Mouse (Mus musculus) spleen, adult 2 months (tissue): ENCODE measurements at regions not wholly inside any gene's neighbourhood (a gene's known extent, or its start where the extent isn't known, plus 50 kb on each side); places are given as distances from the start of the nearest gene placed in this dataset.

Experiments
- CTCF ChIP-seq: fragments of 200-500 bp; IDR thresholded peaks from 2 replicates; pipeline ENCODE4 v1.5.1; 2011; ENCODE audit warnings: mild to moderate bottlenecking, inconsistent platforms; ENCODE audit not compliant: insufficient read depth, insufficient read length, insufficient replicate concordance; ENCODE audit errors: extremely low read depth
- POLR2A ChIP-seq: fragments of 200-500 bp; IDR thresholded peaks from 2 replicates; pipeline ENCODE4 v1.6.1; 2011; ENCODE audit warnings: low read depth, low read length, inconsistent platforms

DNA sequence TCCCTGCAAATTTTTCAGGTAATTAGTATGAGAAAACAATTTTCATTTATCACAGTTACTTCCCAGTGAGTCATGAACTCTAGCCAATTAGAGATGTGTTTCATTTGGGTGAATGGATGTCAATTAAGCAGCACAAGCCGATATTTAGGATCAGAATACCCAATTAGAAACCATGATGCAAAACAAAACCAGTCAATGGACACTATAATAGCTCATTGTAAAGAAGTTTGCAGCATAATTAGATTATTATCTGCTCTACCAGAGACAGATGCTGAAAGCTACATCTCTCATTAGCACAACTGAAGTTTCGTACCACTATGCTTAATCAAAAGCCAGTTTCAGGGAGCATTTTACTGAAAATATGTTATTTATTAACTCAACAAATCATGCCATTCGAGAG lies 152.5 kb downstream of the Arl4a start:
- TF ChIP-seq POLR2A: no peak
- no peak for TF ChIP-seq CTCF
